Mouse (Mus musculus) intestine, postnatal 0 days (tissue): ENCODE measurements around the gene Lrriq3. TPM values are rescaled to one million over a fixed set of nuclear protein-coding genes. Genes with fewer than 3 reads are reported as not detected.
A peak's percentile ranks its signal among the peaks of the same experiment; 100 is the strongest.

Source experiments
- ATAC-seq: fragments of 200-750 bp; cut with Nextera tagmentation; 2 replicates; pipeline ENCODE4 v1.8.0; 2017; ENCODE audit warnings: mild to moderate bottlenecking, moderate TSS enrichment, moderate library complexity
- H3K27ac ChIP-seq: fragments of 300-500 bp; sonication (generic); 2 replicates; pipeline ENCODE4 v1.5.1; 2014; ENCODE audit warnings: mild to moderate bottlenecking, low read depth, low read length, moderate library complexity
- H3K27me3 ChIP-seq: fragments of 300-500 bp; sonication (generic); replicated peaks from 2 replicates; pipeline ENCODE4 v1.6.1; 2014; ENCODE audit warnings: low read length, mixed read lengths; ENCODE audit not compliant: control insufficient read depth, insufficient read depth
- H3K36me3 ChIP-seq: fragments of 300-500 bp; sonication (generic); 2 replicates; pipeline ENCODE4 v1.6.1; 2014; ENCODE audit warnings: mild to moderate bottlenecking, moderate library complexity; ENCODE audit not compliant: control insufficient read depth, insufficient read depth
- H3K4me1 ChIP-seq: fragments of 300-500 bp; sonication (generic); replicated peaks from 2 replicates; pipeline ENCODE4 v1.6.1; 2014; ENCODE audit warnings: antibody characterized with exemption, low read length, mixed read lengths; ENCODE audit not compliant: control insufficient read depth, insufficient read depth
- H3K4me2 ChIP-seq: fragments of 300-500 bp; sonication (generic); replicated peaks from 2 replicates; pipeline ENCODE4 v1.6.1; 2014; ENCODE audit warnings: low read depth, mild to moderate bottlenecking, moderate library complexity
- H3K4me3 ChIP-seq: fragments of 300-500 bp; sonication (generic); 2 replicates; pipeline ENCODE4 v1.5.1; 2014; ENCODE audit warnings: low read depth, low read length
- H3K9ac ChIP-seq: fragments of 300-500 bp; sonication (generic); 2 replicates; pipeline ENCODE4 v1.6.1; 2014; ENCODE audit warnings: mild to moderate bottlenecking, low read depth, low read length
- H3K9me3 ChIP-seq: fragments of 300-500 bp; sonication (generic); 2 replicates; pipeline ENCODE4 v1.6.1; 2016; ENCODE audit warnings: mixed run types; ENCODE audit not compliant: control insufficient read depth
- CTCF ChIP-seq: sonication (generic); IDR thresholded peaks from 2 replicates; pipeline ENCODE4 v1.5.1; 2016; ENCODE audit warnings: low read depth, mild to moderate bottlenecking, control low read depth, antibody characterized with exemption, moderate library complexity
- WGBS: fragments of 180-500 bp; shearing (Covaris S2); extraction: QIAGEN DNeasy Blood & Tissue Kit; methylation state at CpG from one replicate; pipeline ENCODE4 v1.1.7; 2014; 5-methylcytosine and 5-hydroxymethylcytosine counted together
- polyA plus RNA-seq: library from polyadenylated mRNA; unstranded; fragments of >200 nt; fragmentation: Nextera tagmentation; extraction: Ambion mirVana; gene quantifications from 2 replicates; pipeline ENCODE4 v1.2.1, GENCODE M21; 2015

The Lrriq3 gene
- polyA plus RNA-seq, 1 experiment from 2014 or later = 1.2 TPM

DNA sequence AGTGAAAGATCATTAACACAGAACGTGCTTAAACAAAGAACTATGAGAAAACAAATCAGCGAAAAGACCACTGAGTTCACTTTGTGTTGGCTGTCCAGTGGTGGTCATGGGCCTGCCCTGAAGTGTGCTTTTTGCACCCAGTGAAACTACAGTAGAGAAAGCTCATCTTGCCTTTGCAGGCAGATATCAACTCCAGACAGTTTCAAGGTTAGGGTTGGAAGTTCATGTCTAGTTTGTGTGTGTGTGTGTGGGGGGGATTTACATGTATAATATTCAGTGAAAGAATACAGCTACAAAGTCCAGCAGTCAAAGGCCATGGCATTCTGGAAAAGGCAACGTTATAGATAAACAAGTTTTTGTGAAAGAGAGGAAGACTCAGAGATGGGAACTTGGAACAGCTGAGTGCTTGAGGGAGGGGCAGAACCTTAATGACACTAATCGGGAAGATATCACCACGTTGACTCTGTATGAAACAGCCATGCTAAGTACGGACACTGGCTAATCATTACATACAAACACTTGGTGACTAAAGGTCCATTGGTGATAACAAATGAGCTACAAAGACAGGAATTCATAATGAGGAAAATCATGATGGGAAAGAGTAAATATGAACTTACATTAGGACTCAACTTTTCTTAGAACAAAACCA, 34.3 kb upstream of the Lrriq3 start:
- Histone ChIP-seq H3K9ac (no peak overlapping the region), H3K9me3 (no peaks in the 10 kb centered on the region), H3K4me1 (no peaks in the 10 kb centered on the region), H3K27ac (no peak overlapping the region), H3K36me3 (no peaks in the 10 kb centered on the region), H3K4me2 (no peak overlapping the region), H3K4me3 (no peak overlapping the region), H3K27me3 (no peaks in the 10 kb centered on the region)
- no peak for TF ChIP-seq CTCF
- peak; percentile 93 for ATAC-seq
- 44% methylated on average over 6 of the region's 6 CpGs for WGBS

DNA sequence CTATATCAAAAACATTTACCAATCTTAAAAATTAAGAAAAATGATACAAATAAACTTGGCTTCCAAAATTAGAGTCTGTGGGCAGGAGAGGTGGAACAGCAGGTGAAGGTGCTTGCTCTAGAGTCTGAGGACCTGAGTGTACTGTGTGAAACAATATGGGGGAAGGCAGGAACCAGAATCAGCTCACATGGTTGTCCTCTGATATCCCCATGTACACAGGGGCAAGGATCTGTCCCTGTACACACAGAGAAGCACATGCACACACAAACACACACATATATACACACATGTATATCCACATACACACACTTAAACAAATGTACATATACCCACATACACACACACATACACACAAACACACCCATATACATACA, 33.8 kb upstream of the Lrriq3 start:
- H3K9ac ChIP-seq = no peak overlapping the region
- H3K27ac ChIP-seq = no peak overlapping the region
- H3K9me3 ChIP-seq = no peaks in the 10 kb centered on the region
- H3K4me3 ChIP-seq = no peak overlapping the region
- TF ChIP-seq CTCF = no peak
- ATAC-seq = peak; percentile 69
- H3K27me3 ChIP-seq = no peaks in the 10 kb centered on the region
- H3K4me1 ChIP-seq = no peaks in the 10 kb centered on the region
- no peak overlapping the region for H3K4me2 ChIP-seq
- no peaks in the 10 kb centered on the region for H3K36me3 ChIP-seq

DNA sequence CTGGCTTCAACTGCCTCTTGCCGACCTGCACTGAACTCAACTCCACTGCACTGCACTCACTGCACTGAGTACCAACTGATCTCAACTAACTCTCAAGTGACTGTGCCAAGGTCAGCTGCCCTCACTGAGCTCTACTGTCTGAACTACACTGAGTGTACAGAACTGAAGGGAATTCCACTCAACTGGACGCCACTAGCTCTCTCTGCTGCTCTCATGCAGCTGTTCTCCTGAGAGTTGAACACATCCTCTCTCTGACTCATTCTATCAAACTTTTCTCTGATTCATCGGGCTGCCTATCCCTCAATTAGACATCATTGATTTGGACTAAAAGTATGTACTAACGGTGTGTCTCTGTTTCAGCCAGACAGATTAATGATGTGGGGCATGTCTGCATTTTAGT, 15.3 kb upstream of the Lrriq3 start:
- H3K27me3 ChIP-seq = no peaks in the 10 kb centered on the region
- H3K9me3 ChIP-seq = no peaks in the 10 kb centered on the region
- no peak overlapping the region for H3K27ac ChIP-seq
- no peak overlapping the region for H3K4me3 ChIP-seq
- TF ChIP-seq CTCF = no peak
- no peaks in the 10 kb centered on the region for H3K36me3 ChIP-seq
- ATAC-seq = no peak
- H3K4me2 ChIP-seq = no peak overlapping the region
- H3K9ac ChIP-seq = no peak overlapping the region
- WGBS = 85% methylated on average over 4 of the region's 4 CpGs
- no peaks in the 10 kb centered on the region for H3K4me1 ChIP-seq

- H3K4me2 ChIP-seq = peak overlapping the region; percentile 74
- TF ChIP-seq CTCF = no peak
- no peaks in the 10 kb centered on the region for H3K27me3 ChIP-seq
- no peak overlapping the region for H3K9ac ChIP-seq
- peak overlapping the region; percentile 50 for H3K4me3 ChIP-seq
- no peak overlapping the region for H3K27ac ChIP-seq
- H3K4me1 ChIP-seq = no peaks in the 10 kb centered on the region
- no peak for ATAC-seq
- WGBS = 77% methylated on average over 6 of the region's 6 CpGs
- no peaks in the 10 kb centered on the region for H3K9me3 ChIP-seq
- H3K36me3 ChIP-seq = peaks cover 13% of the 10 kb centered on the region
Observed at GRCm38 (mm10) chr3:155092081-155092480, 1.2 kb upstream of the Lrriq3 start.

- Histone ChIP-seq H3K27ac (no peak overlapping the region), H3K4me3 (no peak overlapping the region), H3K4me1 (no peaks in the 10 kb centered on the region), H3K9me3 (no peaks in the 10 kb centered on the region), H3K36me3 (no peaks in the 10 kb centered on the region), H3K27me3 (no peaks in the 10 kb centered on the region), H3K4me2 (no peak overlapping the region), H3K9ac (no peak overlapping the region)
- TF ChIP-seq CTCF = no peak
- peak; percentile 60 for ATAC-seq
- 59% methylated on average over 1 of the region's 1 CpGs for WGBS
Observed at GRCm38 (mm10) chr3:155099266-155099665, 6.0 kb downstream of the Lrriq3 start.

GRCm38 (mm10) chr3:155105957-155106356, 12.7 kb downstream of the Lrriq3 start:
- H3K27ac ChIP-seq = no peak overlapping the region
- no peaks in the 10 kb centered on the region for H3K36me3 ChIP-seq
- H3K9me3 ChIP-seq = no peaks in the 10 kb centered on the region
- 37% methylated on average over 1 of the region's 1 CpGs for WGBS
- TF ChIP-seq CTCF = no peak
- H3K27me3 ChIP-seq = no peaks in the 10 kb centered on the region
- no peaks in the 10 kb centered on the region for H3K4me1 ChIP-seq
- no peak overlapping the region for H3K4me2 ChIP-seq
- no peak overlapping the region for H3K9ac ChIP-seq
- no peak for ATAC-seq
- H3K4me3 ChIP-seq = no peak overlapping the region

GRCm38 (mm10) chr3:155137737-155138136, 44.5 kb downstream of the Lrriq3 start:
- Histone ChIP-seq H3K9me3 (no peaks in the 10 kb centered on the region), H3K9ac (no peak overlapping the region), H3K36me3 (no peaks in the 10 kb centered on the region), H3K4me3 (no peak overlapping the region), H3K27ac (no peak overlapping the region), H3K27me3 (no peaks in the 10 kb centered on the region), H3K4me1 (no peaks in the 10 kb centered on the region), H3K4me2 (no peak overlapping the region)
- 86% methylated on average over 5 of the region's 5 CpGs for WGBS
- ATAC-seq = no peak
- no peak for TF ChIP-seq CTCF
